Mouse (Mus musculus) thymus, adult 2 months (tissue): ENCODE results near the gene Tubb2a. TPM values are rescaled to one million over a fixed set of nuclear protein-coding genes. Genes with fewer than 3 reads are reported as not detected.
A peak's percentile ranks its signal among the peaks of the same experiment; 100 is the strongest.

Experiments used
- DNase-seq: peaks from one replicate; pipeline ENCODE4 v3.0.0; 2021
- H3K27ac ChIP-seq: fragments of 200-500 bp; 2 replicates; pipeline ENCODE4 v1.5.1; 2012; ENCODE audit warnings: low read length, control low read depth; ENCODE audit not compliant: control insufficient read depth, insufficient read depth
- H3K27me3 ChIP-seq: fragments of 200-500 bp; 2 replicates; pipeline ENCODE4 v1.6.1; 2012; ENCODE audit warnings: mild to moderate bottlenecking, low read length, moderate library complexity, mixed read lengths; ENCODE audit not compliant: control insufficient read depth, insufficient read depth
- H3K36me3 ChIP-seq: fragments of 200-500 bp; 2 replicates; pipeline ENCODE4 v1.6.1; 2012; ENCODE audit warnings: mild to moderate bottlenecking, low read length, moderate library complexity; ENCODE audit not compliant: control insufficient read depth, insufficient read depth
- H3K4me1 ChIP-seq: fragments of 200-500 bp; replicated peaks from 2 replicates; pipeline ENCODE4 v1.6.1; 2012; ENCODE audit warnings: low read length; ENCODE audit not compliant: control insufficient read depth, insufficient read depth
- H3K4me3 ChIP-seq: fragments of 200-500 bp; 2 replicates; pipeline ENCODE4 v1.5.1; 2012; ENCODE audit warnings: mild to moderate bottlenecking, low read length, control low read depth, moderate library complexity; ENCODE audit not compliant: control insufficient read depth, insufficient read depth
- CTCF ChIP-seq: fragments of 200-500 bp; IDR thresholded peaks from 2 replicates; pipeline ENCODE4 v1.5.1; 2012; ENCODE audit warnings: mild to moderate bottlenecking, control low read depth, low read length, moderate library complexity, borderline replicate concordance; ENCODE audit not compliant: control insufficient read depth, poor library complexity, insufficient read depth; ENCODE audit errors: extremely low read depth
- POLR2A ChIP-seq: fragments of 200-500 bp; IDR thresholded peaks from 2 replicates; pipeline ENCODE4 v1.6.1; 2012; ENCODE audit warnings: mild to moderate bottlenecking, low read length, control low read depth, moderate library complexity; ENCODE audit not compliant: control insufficient read depth, poor library complexity, insufficient read depth; ENCODE audit errors: extremely low read depth
- WGBS: fragments of 180-500 bp; shearing (Covaris S2); methylation state at CpG from one replicate; pipeline ENCODE4 v1.1.7; 2018; 5-methylcytosine and 5-hydroxymethylcytosine counted together
- polyA plus RNA-seq: library from polyadenylated mRNA; depleted of rRNA; stranded (reverse); fragments of >200 nt; gene quantifications from 2 replicates; pipeline ENCODE4 v1.2.3, GENCODE M21; 2012

Tubb2a gene
- polyA plus RNA-seq, 1 experiment = 469 TPM

- TF ChIP-seq POLR2A (no peak), CTCF (no peak)
- Histone ChIP-seq H3K4me3 (no peak overlapping the region), H3K27me3 (no peaks in the 10 kb centered on the region), H3K4me1 (peaks cover 7% of the 10 kb centered on the region), H3K36me3 (no peaks in the 10 kb centered on the region), H3K27ac (no peak overlapping the region)
- DNase-seq = no peak
- 95% methylated on average over 3 of the region's 3 CpGs for WGBS
These were observed 37.7 kb downstream of the Tubb2a start for GRCm38 (mm10) chr13:34040091-34040490.

GRCm38 (mm10) chr13:34038901-34039341, 38.9 kb downstream of the Tubb2a start:
- peaks cover 7% of the 10 kb centered on the region for H3K4me1 ChIP-seq
- no peak overlapping the region for H3K4me3 ChIP-seq
- no peak for DNase-seq
- no peaks in the 10 kb centered on the region for H3K36me3 ChIP-seq
- whole genome bisulfite sequencing = 95% methylated on average over 8 of the region's 8 CpGs
- H3K27me3 ChIP-seq = no peaks in the 10 kb centered on the region
- no peak for TF ChIP-seq POLR2A
- no peak for TF ChIP-seq CTCF
- no peak overlapping the region for H3K27ac ChIP-seq

- Histone ChIP-seq H3K27me3 (no peaks in the 10 kb centered on the region), H3K27ac (no peak overlapping the region), H3K4me3 (peak overlapping the region; percentile 71), H3K36me3 (no peaks in the 10 kb centered on the region), H3K4me1 (peaks cover 7% of the 10 kb centered on the region)
- no peak for DNase-seq
- WGBS = 54% methylated on average over 5 of the region's 5 CpGs
- TF ChIP-seq POLR2A (no peak), CTCF (no peak)
These were observed 39.8 kb downstream of the Tubb2a start for GRCm38 (mm10) chr13:34038056-34038432.

- DNase-seq = peak; percentile 91
- TF ChIP-seq POLR2A (peak; percentile 80), CTCF (0 out of 2 replicates have a peak, but pooled peaks have one; percentile 15)
- Histone ChIP-seq H3K4me1 (peaks cover 7% of the 10 kb centered on the region), H3K36me3 (peaks cover 2% of the 10 kb centered on the region; the same call in 1 of the 2 replicates), H3K27ac (no peak within 1 kb of the TSS), H3K27me3 (no peaks in the 10 kb centered on the region), H3K4me3 (peak within 1 kb of the TSS; percentile 71)
- 1% methylated on average over 37 of the region's 37 CpGs for WGBS
These were observed 40.4 kb downstream of the Tubb2a start, which contains the start of gene Bphl for GRCm38 (mm10) chr13:34037172-34038055. Gene Bphl (plus strand): TSS chr13:34037597.

- H3K4me3 ChIP-seq = no peak overlapping the region
These were observed 41.1 kb downstream of the Tubb2a start for GRCm38 (mm10) chr13:34036726-34037125.

GRCm38 (mm10) chr13:34035424-34035823, 42.4 kb downstream of the Tubb2a start:
- no peak for DNase-seq
- Histone ChIP-seq H3K27me3 (no peaks in the 10 kb centered on the region), H3K4me3 (no peak overlapping the region), H3K4me1 (peaks cover 7% of the 10 kb centered on the region), H3K27ac (no peak overlapping the region), H3K36me3 (peaks cover 5% of the 10 kb centered on the region)
- WGBS = 97% methylated on average over 3 of the region's 3 CpGs
- TF ChIP-seq POLR2A = no peak
- no peak for TF ChIP-seq CTCF

More at GRCm38 (mm10) chr13:34036726-34037125, 41.1 kb downstream of the Tubb2a start:
- no peak for TF ChIP-seq POLR2A
- TF ChIP-seq CTCF = no peak
- Histone ChIP-seq H3K27me3 (no peaks in the 10 kb centered on the region), H3K36me3 (peaks cover 4% of the 10 kb centered on the region; the same call in 1 of the 2 replicates), H3K4me1 (peaks cover 7% of the 10 kb centered on the region), H3K27ac (no peak overlapping the region)
- 96% methylated on average over 5 of the region's 5 CpGs for WGBS
- DNase-seq = no peak
